Mouse (Mus musculus) thymus, postnatal 4 days (tissue): ENCODE measurements around the gene Rtkn2.
"Not testable (repeated sequence)": the region's sequence is repeated elsewhere in the genome, so short reads cannot be mapped to it uniquely, and the experiment has no call there.

Experiments
- DNase-seq: peaks from one replicate; pipeline ENCODE4 v3.0.0; 2021

Rtkn2 gene

GRCm38 (mm10) chr10:68085574-68085973 is 106.2 kb downstream of the Rtkn2 start:
- no peak for DNase-seq

GRCm38 (mm10) chr10:68086973-68087372 is 107.6 kb downstream of the Rtkn2 start:
- no peak for DNase-seq

GRCm38 (mm10) chr10:68087722-68088121 is 108.4 kb downstream of the Rtkn2 start:
- DNase-seq: no peak

DNA sequence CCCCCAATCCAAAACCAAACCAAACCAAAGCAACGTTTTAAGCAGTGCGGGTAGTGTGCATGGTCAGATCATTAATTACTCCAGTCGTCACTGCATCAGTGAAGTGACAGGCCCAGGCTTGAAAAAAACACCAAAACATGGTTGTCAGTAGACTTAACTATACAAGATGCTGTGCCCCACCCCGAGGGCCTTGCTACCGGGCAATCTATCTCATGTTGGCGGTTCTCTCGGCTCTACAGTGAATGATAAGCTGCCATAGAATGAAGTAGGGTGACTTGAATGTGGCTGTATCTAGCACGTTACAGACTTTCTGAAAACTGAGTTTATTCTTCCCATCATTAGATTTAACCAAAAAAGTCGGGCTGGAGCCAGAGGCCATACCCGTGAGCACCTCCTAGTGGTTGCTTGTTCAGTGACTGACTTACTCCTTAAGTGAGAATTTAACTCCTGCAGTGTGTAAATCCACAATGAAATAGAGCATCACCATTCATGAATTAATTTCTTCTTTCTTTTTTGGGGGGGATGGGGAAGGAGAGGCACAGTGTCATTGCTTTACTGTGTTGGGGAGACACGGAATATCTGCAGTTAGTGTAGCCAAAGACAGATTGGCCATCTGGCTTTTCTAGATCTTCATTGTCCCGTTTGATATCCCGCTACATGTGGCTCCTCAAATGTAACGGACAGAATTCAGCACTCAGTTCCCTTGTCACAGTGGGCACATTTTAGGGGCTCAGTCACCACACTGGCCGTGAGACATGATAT is 110.2 kb downstream of the Rtkn2 start:
- peak; percentile 68 for DNase-seq

GRCm38 (mm10) chr10:68090197-68090535 is 110.8 kb downstream of the Rtkn2 start:
- DNase-seq: no peak

GRCm38 (mm10) chr10:68090544-68090943 is 111.2 kb downstream of the Rtkn2 start:
- DNase-seq: no peak

DNA sequence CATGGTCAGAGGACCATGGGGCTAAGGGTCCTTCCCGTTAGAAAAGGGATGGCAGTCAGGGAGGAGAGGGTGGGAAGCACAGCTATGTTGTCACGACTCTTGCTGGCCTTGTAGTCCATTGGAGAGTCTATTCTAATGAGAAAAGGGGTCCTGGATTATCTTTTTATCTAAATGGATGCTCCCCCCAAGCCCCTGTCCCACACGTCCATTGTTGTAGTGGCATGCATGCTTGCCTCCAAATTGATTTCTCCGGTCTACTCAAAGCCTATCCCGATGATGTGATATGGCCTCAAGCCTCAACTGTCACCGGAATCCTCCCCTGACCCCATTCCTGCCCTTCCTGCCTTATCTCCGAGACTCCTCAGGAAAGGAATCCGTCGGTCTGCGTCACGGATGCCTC is 111.6 kb downstream of the Rtkn2 start:
- DNase-seq: no peak

GRCm38 (mm10) chr10:68091840-68092239 is 112.5 kb downstream of the Rtkn2 start:
- DNase-seq: no peak

DNA sequence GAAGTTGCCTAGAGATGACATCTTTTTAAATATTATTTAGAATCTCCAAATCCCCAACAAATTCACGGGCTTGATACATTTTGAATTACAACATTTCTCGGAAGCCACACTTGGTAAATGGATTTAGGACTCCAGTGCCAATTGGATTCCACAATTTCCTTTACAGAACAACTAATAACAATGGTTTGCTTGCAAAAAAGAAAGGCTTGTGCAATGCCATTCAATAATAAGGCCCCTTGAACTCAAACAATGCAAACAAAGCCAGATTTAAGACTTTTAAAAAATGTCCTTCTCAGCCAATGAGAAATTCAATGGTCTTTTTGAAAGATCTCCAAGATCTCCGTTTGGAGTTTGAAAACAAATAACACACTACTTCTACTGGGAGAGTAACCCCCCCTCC is 114.1 kb downstream of the Rtkn2 start:
- no peak for DNase-seq

DNA sequence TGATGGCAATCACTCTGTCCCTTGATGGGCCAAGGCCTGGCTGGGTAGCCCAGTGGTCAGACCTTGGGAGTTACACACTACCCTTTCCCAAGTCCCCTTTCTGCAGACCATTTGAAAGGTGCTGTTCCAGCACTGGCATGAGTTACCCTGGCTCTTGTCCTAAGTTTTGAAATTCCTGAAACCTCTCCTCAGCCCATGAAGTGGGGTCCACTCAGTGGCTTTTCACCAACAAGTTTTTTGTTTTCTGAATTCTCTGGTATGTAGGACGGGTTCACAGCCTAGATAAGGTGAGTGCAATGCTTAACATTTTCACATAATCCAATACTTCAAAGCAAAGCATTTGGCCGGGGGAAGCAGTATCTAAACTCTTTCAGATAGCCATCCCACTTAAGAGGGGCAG is 115.8 kb downstream of the Rtkn2 start:
- DNase-seq: no peak

GRCm38 (mm10) chr10:68096395-68096794 is 117.0 kb downstream of the Rtkn2 start:
- DNase-seq: no peak

DNA sequence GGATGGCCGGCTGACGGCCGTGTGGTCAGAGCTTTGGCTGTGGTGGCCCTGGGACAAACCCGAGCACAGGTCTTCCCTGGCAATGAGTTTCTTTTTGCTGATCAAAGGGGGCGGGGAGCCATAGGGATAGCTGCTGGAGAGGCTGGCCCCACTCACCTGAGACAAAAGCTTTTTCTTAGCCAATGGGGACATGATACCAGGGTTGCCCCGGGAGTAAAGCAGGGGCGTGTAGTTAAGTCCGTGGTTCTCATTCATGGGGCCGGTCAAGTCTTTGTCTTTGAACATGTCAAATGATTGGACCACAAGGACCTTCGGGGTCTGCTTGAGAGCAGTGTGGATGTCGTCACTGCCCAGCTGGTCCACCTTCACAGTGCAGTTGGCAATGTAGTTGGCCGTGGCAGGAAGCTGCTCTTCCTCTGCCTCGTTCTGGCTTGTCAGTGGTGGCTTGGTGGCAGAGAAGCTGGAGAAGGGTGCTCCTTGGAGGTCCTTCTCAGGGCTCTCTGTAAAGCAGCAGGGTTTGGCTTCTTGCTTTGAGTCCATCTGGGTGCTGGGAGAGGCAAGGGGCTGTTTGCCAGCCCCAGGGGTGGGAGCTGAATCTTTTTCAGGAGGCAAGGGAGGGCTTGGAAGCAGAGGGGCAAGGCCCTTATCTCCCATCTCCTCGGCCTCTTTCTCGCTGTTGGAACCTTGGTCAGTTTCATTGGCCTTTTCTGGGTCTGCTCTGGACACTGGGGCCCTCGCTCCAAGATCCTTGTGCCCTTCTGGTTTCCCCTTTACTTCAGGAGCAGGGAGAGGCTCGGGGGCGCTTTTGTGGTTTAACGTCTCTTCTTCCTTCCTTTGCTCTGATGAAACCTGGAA is 118.7 kb downstream of the Rtkn2 start:
- DNase-seq: no peak

GRCm38 (mm10) chr10:68099801-68100200 is 120.4 kb downstream of the Rtkn2 start:
- DNase-seq: not testable (repeated sequence)

- DNase-seq: no peak
Measured at GRCm38 (mm10) chr10:68100506-68100905, 121.1 kb downstream of the Rtkn2 start.

DNA sequence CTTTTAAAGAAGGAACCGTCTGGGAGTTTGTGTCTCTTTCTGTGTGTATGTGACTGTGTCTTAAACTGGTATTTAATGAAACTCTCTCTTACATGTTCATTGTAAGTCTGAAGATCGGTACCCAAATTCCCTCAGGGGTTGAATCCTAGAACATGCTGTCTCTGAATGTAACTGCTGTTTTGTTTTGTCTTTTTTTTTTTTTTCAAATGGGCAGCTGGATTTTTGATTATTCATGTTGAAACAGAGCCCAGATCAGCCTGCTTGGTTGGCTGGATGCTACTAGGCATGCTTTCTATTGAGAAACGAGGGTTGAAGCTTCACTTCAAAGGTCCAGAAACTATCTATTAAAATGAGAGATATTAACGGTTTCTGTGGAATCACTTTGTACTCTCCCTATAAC is 121.9 kb downstream of the Rtkn2 start:
- DNase-seq: no peak

DNA sequence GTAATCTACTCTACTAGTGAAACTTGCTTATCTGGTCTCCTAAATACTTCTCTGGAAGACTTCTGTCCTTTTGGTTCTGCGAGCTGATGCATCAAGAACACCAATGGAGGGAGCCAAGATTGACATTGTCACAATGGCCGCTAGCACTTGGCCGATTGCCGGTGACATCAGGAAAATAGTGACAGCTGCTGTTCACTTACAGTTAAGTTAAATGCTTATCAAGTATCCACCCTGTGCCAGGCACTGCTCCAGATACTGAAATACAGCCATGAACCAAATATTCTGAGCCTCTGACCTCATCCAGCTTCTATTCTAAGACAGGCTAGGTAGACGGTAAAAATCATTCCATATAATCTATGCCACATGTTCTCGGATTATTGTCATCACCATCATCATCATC is 123.2 kb downstream of the Rtkn2 start:
- no peak for DNase-seq

- DNase-seq: no peak
Measured at GRCm38 (mm10) chr10:68103078-68103855, 123.9 kb downstream of the Rtkn2 start.

DNA sequence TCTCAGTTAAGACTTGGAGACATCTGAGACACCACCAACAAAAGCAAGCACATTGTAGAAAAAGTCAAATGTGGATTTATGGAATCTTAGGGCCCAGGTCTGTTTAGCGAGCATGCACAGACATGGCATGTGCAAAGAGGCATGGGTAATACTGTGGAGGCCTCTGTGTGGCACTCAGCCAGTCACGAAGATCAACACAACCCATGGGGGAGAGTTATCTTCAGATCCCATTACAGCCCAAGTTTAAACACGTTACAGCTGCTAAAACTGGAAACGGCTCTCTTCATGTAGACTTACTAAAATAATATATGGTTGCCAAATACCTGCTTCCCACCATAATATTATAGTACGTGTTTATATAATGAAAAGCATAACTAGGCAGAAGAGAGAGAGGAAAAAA is 124.6 kb downstream of the Rtkn2 start:
- no peak for DNase-seq

DNA sequence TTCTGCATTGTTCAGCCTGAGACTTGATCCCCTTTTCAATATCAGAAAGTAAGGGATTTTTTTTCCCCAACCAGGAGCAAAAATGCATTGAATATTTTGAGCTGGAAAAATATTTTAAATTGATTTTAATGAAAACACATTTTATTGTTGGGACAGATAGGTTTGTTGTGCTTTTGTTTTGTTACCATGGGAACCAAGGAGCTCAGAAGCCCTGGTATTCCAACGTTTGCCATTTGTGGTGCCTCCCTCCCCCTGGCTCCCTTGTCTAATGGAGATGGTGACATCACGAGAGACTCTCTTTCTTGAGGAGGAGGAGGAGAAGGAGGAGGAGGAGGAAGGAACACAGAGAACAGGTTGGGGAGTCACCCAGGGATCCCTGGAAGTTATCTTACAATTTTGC is 125.1 kb downstream of the Rtkn2 start:
- no peak for DNase-seq

DNA sequence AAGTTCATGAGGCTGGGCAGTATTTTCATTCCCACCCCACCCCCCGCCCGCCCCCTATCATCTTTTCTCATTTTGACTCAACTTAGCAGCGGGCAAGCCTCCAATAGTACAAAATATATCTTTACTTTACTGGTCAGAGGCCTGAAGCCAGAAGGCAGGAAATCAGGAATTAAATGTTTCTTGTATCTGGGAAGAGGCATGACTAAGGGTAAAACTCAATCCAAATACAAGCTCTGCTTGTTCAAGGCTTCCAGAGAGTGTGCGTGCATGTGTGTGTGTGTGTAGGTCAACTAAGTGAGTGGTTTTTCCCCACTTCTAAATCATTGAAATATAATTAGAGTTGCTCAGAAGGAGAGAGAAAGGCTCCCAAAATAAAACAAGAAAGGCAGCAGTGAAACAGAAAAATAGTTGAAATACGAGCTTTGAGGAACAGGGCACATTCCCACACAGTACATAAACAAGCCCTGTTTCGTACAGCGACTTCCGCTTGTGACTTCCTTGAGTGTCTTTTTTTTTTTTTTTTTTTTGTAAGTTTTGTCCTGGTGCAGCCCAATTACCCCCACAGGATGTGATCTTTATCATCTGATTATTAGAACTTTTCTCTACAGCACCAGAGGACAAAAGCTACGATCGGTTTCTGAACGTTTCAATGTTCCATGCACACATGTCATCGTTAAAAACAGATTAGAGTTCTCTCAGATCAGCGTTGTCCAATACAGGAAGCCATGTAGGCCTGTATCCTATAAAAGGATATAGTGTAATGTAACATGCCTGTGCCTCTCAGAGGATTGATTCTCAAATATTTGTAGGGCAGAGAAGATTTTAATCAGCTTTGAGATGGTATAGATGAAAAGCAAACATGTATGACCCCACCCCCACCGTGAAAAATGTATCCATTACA is 125.8 kb downstream of the Rtkn2 start:
- DNase-seq: no peak

DNA sequence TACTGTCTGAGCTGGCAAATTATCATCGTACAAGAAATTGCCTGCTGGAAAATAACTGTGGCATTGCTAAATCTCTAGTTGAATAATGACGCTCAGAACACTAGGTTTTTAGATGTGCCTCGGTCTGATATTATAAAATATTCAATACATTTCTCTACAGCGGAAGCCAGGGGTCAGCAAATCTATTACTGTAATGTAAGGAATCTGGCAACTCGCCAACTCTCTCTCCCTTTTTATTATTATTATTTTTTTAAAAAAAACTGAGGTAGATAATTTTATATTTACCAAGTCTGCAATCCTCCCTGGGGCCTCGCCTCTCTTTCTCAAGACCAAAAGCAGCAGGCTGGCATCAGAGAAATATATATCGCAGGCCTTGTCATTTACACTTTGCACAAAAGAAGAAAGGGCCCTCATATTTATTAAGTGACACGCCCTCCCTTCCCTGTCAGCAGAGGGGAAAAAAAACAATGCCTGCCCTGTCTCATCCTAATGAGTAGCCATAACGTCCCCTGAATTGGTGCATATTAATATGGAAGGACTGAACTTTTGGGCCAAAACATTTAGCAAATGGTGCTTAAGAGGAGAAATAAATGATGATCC is 127.1 kb downstream of the Rtkn2 start:
- no peak for DNase-seq

DNA sequence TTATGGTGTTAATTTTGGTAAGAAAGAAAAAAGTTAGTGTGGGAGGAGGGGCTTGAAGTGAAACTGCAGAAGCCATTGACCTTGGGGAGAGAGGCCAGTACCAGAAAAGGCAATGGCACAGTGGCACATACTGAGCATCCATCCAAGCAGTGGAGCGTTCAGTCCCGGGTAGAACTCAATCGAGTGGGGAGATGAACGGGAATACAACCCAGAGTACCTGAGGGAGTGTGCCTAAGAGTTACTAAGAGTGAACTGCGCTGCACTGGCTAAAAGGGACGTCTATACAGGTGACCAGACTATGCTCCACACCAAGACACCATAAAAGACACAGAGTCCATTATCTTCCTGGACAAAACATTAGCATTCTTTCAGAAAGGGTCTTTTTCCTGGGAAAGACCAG is 128.3 kb downstream of the Rtkn2 start:
- no peak for DNase-seq
